In the genomic region with DNA sequence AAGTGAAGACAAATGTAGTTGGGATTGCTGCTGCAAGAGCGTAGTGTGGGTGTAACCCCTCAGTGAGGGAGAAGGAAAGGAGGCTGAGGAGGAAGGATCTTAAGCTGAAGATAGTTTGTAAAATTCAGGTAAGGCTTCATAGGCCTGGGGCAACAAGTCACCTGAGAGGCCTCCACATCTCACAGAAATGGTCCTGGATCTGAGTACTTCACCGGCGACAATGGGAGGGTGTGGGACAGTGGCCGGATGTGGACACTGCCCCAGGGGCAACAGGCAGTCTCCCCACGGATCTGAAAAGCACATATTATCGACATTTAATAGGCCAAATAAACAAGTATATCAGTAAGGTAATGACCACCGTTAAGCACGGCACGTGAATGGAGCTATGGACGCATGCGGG, we compare ENCODE assay signal across 26 mouse cellular contexts. TPM values are rescaled to one million over a fixed set of nuclear protein-coding genes. Genes with fewer than 3 reads are reported as not detected.
DNase-seq lines count a peak whose midpoint lies in the region; ATAC-seq and TF ChIP-seq lines count a peak whose summit lies in the region.
"Had no signal": no experiment of that assay in that cellular context is flagged by ENCODE, and none has a peak within 500 bp of the region (broad histone marks: within the 10 kb centered on the region; RNA-seq: fewer than 3 reads in every experiment).

No protein-coding gene starts in this region.

- no peak overlapping the region for H3K4me2 ChIP-seq in hindbrain, postnatal 0 days (ENCODE audit: low read depth, low read length)
- no peak overlapping the region for H3K4me2 ChIP-seq in hindbrain, embryonic 12.5 days (replicated peaks)

- no peak for TF ChIP-seq CTCF in hindbrain, postnatal 0 days (IDR thresholded peaks at IDR 0.05; ENCODE audit: low read depth)
- TF ChIP-seq CTCF in small intestine, adult 2 months (IDR thresholded peaks at IDR 0.05; ENCODE audit: extremely low read depth, insufficient read length, insufficient replicate concordance, low read depth, low read length) = peak; percentile 10; the same call in 1 of the 2 replicates

- intact Hi-C loops in heart, postnatal 10 days (cut with DNase I) = no loop called here

- no peaks in the 10 kb centered on the region for H3K27me3 ChIP-seq in heart, embryonic 10.5 days (ENCODE audit: insufficient read depth, poor library complexity, severe bottlenecking)
- no peaks in the 10 kb centered on the region for H3K27me3 ChIP-seq in hindbrain, postnatal 0 days (ENCODE audit: insufficient read depth, low read length)
- H3K27me3 ChIP-seq in hindbrain, embryonic 12.5 days = no peaks in the 10 kb centered on the region
- no peaks in the 10 kb centered on the region for H3K27me3 ChIP-seq in small intestine, adult 2 months (ENCODE audit: control insufficient read depth, insufficient read depth, low read length)
- H3K27me3 ChIP-seq: CH12.LX, Patski had no signal

- no peaks in the 10 kb centered on the region for H3K9me3 ChIP-seq in heart, embryonic 10.5 days
- no peaks in the 10 kb centered on the region for H3K9me3 ChIP-seq in hindbrain, postnatal 0 days (ENCODE audit: low read length)
- H3K9me3 ChIP-seq in hindbrain, embryonic 12.5 days (replicated peaks) = no peaks in the 10 kb centered on the region
- H3K9me3 ChIP-seq: G1E had no signal

- peak; percentile 52 for DNase-seq in heart, adult 11 months
- no peak for DNase-seq in heart, postnatal 10 days
- DNase-seq in heart, embryonic 10.5 days (ENCODE audit: low spot score) = peak; percentile 68
- no peak for DNase-seq in heart, adult 18-20 months
- no peak for DNase-seq in hindbrain, postnatal 0 days (ENCODE audit: low spot score)
- no peak for DNase-seq in urinary bladder, postnatal 14 days (ENCODE audit: low spot score)
- DNase-seq: adrenal gland, adult 2 months; adrenal gland, adult 8-10 months; adrenal gland, postnatal 10 days; adrenal gland, postnatal 14 days; adrenal gland, postnatal 25 days; adrenal gland, postnatal 36 days; B cell, adult 2 months; cerebellum, adult 11 months; cerebellum, adult 11-12 months had no signal

- H3K4me1 ChIP-seq in heart, embryonic 10.5 days = no peaks in the 10 kb centered on the region
- H3K4me1 ChIP-seq in hindbrain, postnatal 0 days (ENCODE audit: insufficient read depth, low read length) = no peaks in the 10 kb centered on the region
- H3K4me1 ChIP-seq in hindbrain, embryonic 12.5 days = no peaks in the 10 kb centered on the region
- no peaks in the 10 kb centered on the region for H3K4me1 ChIP-seq in small intestine, adult 2 months (ENCODE audit: control insufficient read depth, insufficient read depth, insufficient read length, low read length)

- H3K27ac ChIP-seq in heart, embryonic 10.5 days = no peak overlapping the region
- no peak overlapping the region for H3K27ac ChIP-seq in hindbrain, postnatal 0 days
- H3K27ac ChIP-seq in hindbrain, embryonic 12.5 days = no peak overlapping the region
- H3K27ac ChIP-seq in small intestine, adult 2 months (ENCODE audit: insufficient read depth, low read depth, low read length) = no peak overlapping the region

- H3K9ac ChIP-seq in hindbrain, postnatal 0 days (replicated peaks; ENCODE audit: low read length) = no peak overlapping the region
- no peak overlapping the region for H3K9ac ChIP-seq in hindbrain, embryonic 12.5 days

- no peaks in the 10 kb centered on the region for H3K36me3 ChIP-seq in heart, embryonic 10.5 days
- peaks cover 18% of the 10 kb centered on the region; the same call in 1 of the 2 replicates for H3K36me3 ChIP-seq in hindbrain, postnatal 0 days (ENCODE audit: insufficient read depth, low read length)
- peaks cover 11% of the 10 kb centered on the region for H3K36me3 ChIP-seq in hindbrain, embryonic 12.5 days
- H3K36me3 ChIP-seq in small intestine, adult 2 months (ENCODE audit: control insufficient read depth, insufficient read depth, low read length) = no peaks in the 10 kb centered on the region
- H3K36me3 ChIP-seq: G1E had no signal

- no peak for TF ChIP-seq POLR2A in small intestine, adult 2 months (IDR thresholded peaks at IDR 0.05; ENCODE audit: low read depth, low read length)

- 86% methylated on average over 11 of the region's 11 CpGs for WGBS in heart, embryonic 10.5 days
- WGBS in hindbrain, postnatal 0 days = 90% methylated on average over 11 of the region's 11 CpGs
- WGBS in hindbrain, embryonic 12.5 days = 92% methylated on average over 11 of the region's 11 CpGs
- 89% methylated on average over 11 of the region's 11 CpGs for WGBS in small intestine, adult 2 months

- no peak overlapping the region for H3K4me3 ChIP-seq in heart, embryonic 10.5 days
- H3K4me3 ChIP-seq in hindbrain, postnatal 0 days (ENCODE audit: low read length) = no peak overlapping the region
- H3K4me3 ChIP-seq in hindbrain, embryonic 12.5 days = no peak overlapping the region
- no peak overlapping the region for H3K4me3 ChIP-seq in small intestine, adult 2 months (ENCODE audit: low read depth, low read length)

- ATAC-seq in hindbrain, postnatal 0 days = 0 out of 2 replicates have a peak, but pooled peaks have one; percentile 32
- ATAC-seq in hindbrain, embryonic 12.5 days (ENCODE audit: low FRiP score) = no peak
- ATAC-seq: activated CD4-positive, CD25-positive, alpha-beta regulatory T cell, adult 4 months; CD4-positive, CD25-positive, alpha-beta regulatory T cell, adult 4 months; Patski had no signal

RNA-seq across cellular contexts. Expression of a gene that starts 9.2 kb away (rescaled TPM):
- total RNA-seq in heart, postnatal 10 days (2021) = under 1 TPM; 0.12 TPM
- polyA plus RNA-seq in heart, embryonic 10.5 days (2016; fragmentation: Nextera tagmentation; extraction: Ambion mirVana) = 0.28 and 0.38 TPM in 2 replicates
- under 1 TPM; 0.15 to 0.39 TPM for total RNA-seq in heart, adult 18-20 months (2021)
- 4.1 and 4.2 TPM in 2 replicates for total RNA-seq in hindbrain, postnatal 0 days (2014; rRNA removed)
- polyA plus RNA-seq in hindbrain, postnatal 0 days (2015; fragmentation: Nextera tagmentation; extraction: Ambion mirVana) = 1.8 and 2.3 TPM in 2 replicates
- 1.1 TPM in 2 replicates for polyA plus RNA-seq in hindbrain, embryonic 12.5 days (2016; fragmentation: Nextera tagmentation; extraction: Ambion mirVana)
- polyA plus RNA-seq in small intestine, adult 2 months (2012; rRNA removed) = not detected in 2 replicates
- total RNA-seq: CH12.LX, MEL had no signal
- polyA plus RNA-seq: activated CD4-positive, CD25-positive, alpha-beta regulatory T cell, adult 4 months; adrenal gland, adult 2 months; CD4-positive, CD25-positive, alpha-beta regulatory T cell, adult 4 months; G1E had no signal

RNA-seq across cellular contexts. Expression of a gene that starts 34.3 kb away (rescaled TPM):
- 1 to 10 TPM; 5.3 to 5.6 TPM for total RNA-seq in heart, postnatal 10 days (2021)
- 10.6 and 17.0 TPM in 2 replicates for polyA plus RNA-seq in heart, embryonic 10.5 days (2016; fragmentation: Nextera tagmentation; extraction: Ambion mirVana)
- 1 to 10 TPM; 3.0 to 3.7 TPM for total RNA-seq in heart, adult 18-20 months (2021)
- total RNA-seq in hindbrain, postnatal 0 days (2014; rRNA removed) = 1.3 and 3.1 TPM in 2 replicates
- polyA plus RNA-seq in hindbrain, postnatal 0 days (2015; fragmentation: Nextera tagmentation; extraction: Ambion mirVana) = 5.6 and 6.0 TPM in 2 replicates
- 15.0 and 15.5 TPM in 2 replicates for polyA plus RNA-seq in hindbrain, embryonic 12.5 days (2016; fragmentation: Nextera tagmentation; extraction: Ambion mirVana)
- 9.9 and 11.2 TPM in 2 replicates for polyA plus RNA-seq in small intestine, adult 2 months (2012; rRNA removed)

RNA-seq across cellular contexts. Expression of a gene that starts 40.1 kb away (rescaled TPM):
- 100 to 1,000 TPM; 153 to 156 TPM for total RNA-seq in heart, postnatal 10 days (2021)
- 25.6 and 30.4 TPM in 2 replicates for polyA plus RNA-seq in heart, embryonic 10.5 days (2016; fragmentation: Nextera tagmentation; extraction: Ambion mirVana)
- total RNA-seq in heart, adult 18-20 months (2021) = 100 to 1,000 TPM; 205 to 221 TPM
- total RNA-seq in hindbrain, postnatal 0 days (2014; rRNA removed) = 53.0 and 55.8 TPM in 2 replicates
- polyA plus RNA-seq in hindbrain, postnatal 0 days (2015; fragmentation: Nextera tagmentation; extraction: Ambion mirVana) = 33.5 and 36.6 TPM in 2 replicates
- 43.7 and 45.5 TPM in 2 replicates for polyA plus RNA-seq in hindbrain, embryonic 12.5 days (2016; fragmentation: Nextera tagmentation; extraction: Ambion mirVana)
- polyA plus RNA-seq in small intestine, adult 2 months (2012; rRNA removed) = 13.5 and 25.8 TPM in 2 replicates

RNA-seq across cellular contexts. Expression of a gene that starts 42.2 kb away (rescaled TPM):
- total RNA-seq in heart, postnatal 10 days (2021) = 10 to 100 TPM; 15.9 to 18.2 TPM
- polyA plus RNA-seq in heart, embryonic 10.5 days (2016; fragmentation: Nextera tagmentation; extraction: Ambion mirVana) = 7.4 and 11.4 TPM in 2 replicates
- 10 to 100 TPM; 19.8 to 22.3 TPM for total RNA-seq in heart, adult 18-20 months (2021)
- 2.7 and 5.2 TPM in 2 replicates for total RNA-seq in hindbrain, postnatal 0 days (2014; rRNA removed)
- polyA plus RNA-seq in hindbrain, postnatal 0 days (2015; fragmentation: Nextera tagmentation; extraction: Ambion mirVana) = 9.2 and 9.4 TPM in 2 replicates
- 7.5 and 8.6 TPM in 2 replicates for polyA plus RNA-seq in hindbrain, embryonic 12.5 days (2016; fragmentation: Nextera tagmentation; extraction: Ambion mirVana)
- polyA plus RNA-seq in small intestine, adult 2 months (2012; rRNA removed) = 4.2 and 4.7 TPM in 2 replicates

RNA-seq across cellular contexts. Expression of a gene that starts 50.4 kb away (rescaled TPM):
- 1 to 10 TPM; 3.7 TPM for total RNA-seq in heart, postnatal 10 days (2021)
- polyA plus RNA-seq in heart, embryonic 10.5 days (2016; fragmentation: Nextera tagmentation; extraction: Ambion mirVana) = 10.9 and 14.1 TPM in 2 replicates
- total RNA-seq in heart, adult 18-20 months (2021) = 1 to 10 TPM; 4.2 to 4.4 TPM
- total RNA-seq in hindbrain, postnatal 0 days (2014; rRNA removed) = not detected in 2 replicates
- polyA plus RNA-seq in hindbrain, postnatal 0 days (2015; fragmentation: Nextera tagmentation; extraction: Ambion mirVana) = 11.7 and 18.2 TPM in 2 replicates
- 11.7 and 14.6 TPM in 2 replicates for polyA plus RNA-seq in hindbrain, embryonic 12.5 days (2016; fragmentation: Nextera tagmentation; extraction: Ambion mirVana)
- 0.96 TPM in 1 of 2 replicates, not detected in the other for polyA plus RNA-seq in small intestine, adult 2 months (2012; rRNA removed)
- total RNA-seq: ES-E14, G1E, MEL had no signal
- polyA plus RNA-seq: activated CD4-positive, CD25-positive, alpha-beta regulatory T cell, adult 4 months; adrenal gland, adult 2 months; brain, embryonic 14.5 days; C2C12; CD4-positive, CD25-positive, alpha-beta regulatory T cell, adult 4 months; G1E had no signal

Comparison
In these comparisons a context has a peak if more than half of its experiments do, and no peak if none do; other contexts are left out.
1. DNase-seq: peak in heart, adult 11 months (single experiment) and heart, embryonic 10.5 days (single experiment); none in heart, postnatal 10 days (0 of 2), heart, adult 18-20 months (0 of 2), hindbrain, postnatal 0 days (single experiment) and urinary bladder, postnatal 14 days (single experiment).